Mouse (Mus musculus) left cerebral cortex, adult 9 months (tissue): ENCODE data around the gene Snap25.

Experiments used
- DNase-seq, 2 experiments: peaks; one replicate each; pipeline ENCODE4 v3.0.0; 2022; ENCODE audit warnings: low spot score in 2 of 2

Gene Snap25

GRCm38 (mm10) chr2:136713299-136713758 lies at the start of gene Snap25:
Snap25 (plus strand) TSS chr2:136713453.
- peak; percentile 72 to 88 for DNase-seq

GRCm38 (mm10) chr2:136666951-136667350 lies 46.3 kb upstream of the Snap25 start:
- DNase-seq = no peak

DNA sequence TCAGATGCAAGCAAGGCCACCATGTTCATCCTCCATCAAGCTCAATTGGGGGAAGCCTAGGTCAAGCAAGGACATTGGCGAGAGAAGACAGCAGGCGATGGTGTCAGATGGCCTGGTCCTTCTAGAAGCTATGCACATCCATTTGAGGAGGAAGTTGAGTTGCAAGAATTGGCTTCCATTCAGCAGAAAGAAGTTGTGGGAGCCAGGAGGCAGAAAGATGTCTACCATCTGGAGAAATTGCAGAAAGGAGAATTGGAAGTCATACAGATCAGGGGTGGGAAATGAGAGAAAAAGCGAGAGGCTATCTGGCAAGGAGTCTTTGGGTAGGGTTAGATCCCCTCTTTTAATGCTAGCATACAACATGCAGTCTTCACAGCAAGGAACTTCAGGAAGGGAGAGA lies 44.1 kb upstream of the Snap25 start:
- peak in 1 of 2 experiments; percentile 53 for DNase-seq

DNA sequence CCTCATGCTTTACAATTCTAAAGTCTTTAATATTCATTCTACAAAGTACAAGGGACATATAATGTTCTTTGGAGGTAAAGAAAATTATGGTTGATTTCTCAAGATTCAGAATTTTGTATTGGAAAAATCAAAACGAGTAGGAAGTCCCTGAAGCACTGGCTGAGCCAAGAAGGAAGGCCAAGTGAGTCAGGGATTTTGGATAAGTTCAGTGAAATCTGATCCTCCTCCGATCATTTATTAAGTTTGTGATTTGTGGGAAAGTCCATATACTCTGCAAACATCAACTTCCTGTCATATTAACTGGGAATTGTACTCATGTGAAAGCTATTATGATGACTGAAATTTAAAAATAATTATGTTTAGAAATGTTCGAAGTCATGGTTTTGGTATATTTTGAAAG lies 43.6 kb upstream of the Snap25 start:
- no peak for DNase-seq

GRCm38 (mm10) chr2:136670539-136671271 lies 42.5 kb upstream of the Snap25 start:
- peak in 1 of 2 experiments; percentile 71 for DNase-seq

- peak in 1 of 2 experiments; percentile 39 for DNase-seq
Measured at GRCm38 (mm10) chr2:136674077-136674757, 39.0 kb upstream of the Snap25 start.

DNA sequence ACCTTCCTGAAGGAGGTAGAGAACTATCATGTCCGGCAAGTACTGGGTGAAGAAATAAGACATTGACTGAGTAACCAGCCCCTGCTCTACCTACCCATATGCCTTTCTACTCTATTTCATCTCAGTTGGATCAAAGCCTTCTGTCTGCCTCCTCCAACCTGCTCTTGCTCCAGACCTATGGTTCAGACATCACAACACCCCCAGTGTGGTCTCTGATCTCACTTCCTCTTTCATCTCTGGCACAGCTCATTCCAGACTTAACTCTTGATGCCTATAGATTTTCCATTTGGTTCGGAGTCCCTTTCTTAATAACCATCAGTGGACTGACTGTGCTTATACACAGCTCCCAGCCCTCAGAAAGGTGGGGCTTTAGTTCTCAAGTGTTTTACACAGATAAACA lies 37.1 kb upstream of the Snap25 start:
- DNase-seq = no peak

- no peak for DNase-seq
Measured at GRCm38 (mm10) chr2:136676918-136677445, 36.3 kb upstream of the Snap25 start.

- DNase-seq = peak; percentile 67 to 86
Measured at GRCm38 (mm10) chr2:136678321-136679161, 34.7 kb upstream of the Snap25 start.

DNA sequence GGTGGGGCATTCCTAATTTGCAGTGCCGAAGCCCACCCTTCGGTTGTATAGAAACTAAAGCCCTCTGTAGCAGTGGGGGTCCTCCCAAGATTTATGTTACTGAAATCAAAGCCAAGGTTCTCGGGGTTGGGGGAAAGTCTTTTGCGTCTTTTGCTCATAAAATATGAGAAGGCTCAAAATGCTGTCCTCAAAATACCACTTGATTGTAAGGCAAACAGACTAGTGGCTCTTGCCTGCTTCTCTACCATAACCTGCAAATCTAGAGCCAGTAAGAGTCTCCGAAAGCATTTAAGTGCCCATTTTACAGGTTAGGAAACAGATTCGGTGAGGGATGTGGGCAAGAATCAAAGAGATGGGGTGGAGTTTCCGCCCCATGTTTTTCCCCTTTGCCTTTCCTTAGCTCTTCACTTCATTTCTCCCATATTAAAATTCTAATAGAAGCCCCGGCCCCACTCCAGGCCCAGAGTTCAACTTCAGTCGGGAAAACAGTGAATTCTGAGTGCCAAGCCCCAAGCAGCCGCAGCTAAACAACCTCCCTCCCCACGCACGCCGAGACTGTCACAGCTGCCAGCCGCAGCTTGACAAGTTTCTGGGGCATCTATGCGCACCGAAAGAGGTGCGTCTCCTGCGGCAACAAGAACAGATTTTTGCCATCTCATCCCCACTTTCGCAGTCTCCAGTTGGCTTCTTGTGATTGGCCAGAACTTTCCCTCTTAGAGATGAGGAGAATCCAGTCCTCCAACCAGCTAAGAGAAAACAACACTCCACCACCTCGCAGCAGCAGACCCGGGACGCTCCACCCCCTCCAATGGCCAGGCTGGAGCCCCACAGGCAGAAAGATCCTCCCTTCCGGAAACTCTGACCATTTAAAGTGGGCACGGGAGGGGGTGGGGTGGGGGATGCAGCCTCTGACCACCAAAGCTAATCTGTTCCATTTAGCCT lies 33.7 kb upstream of the Snap25 start:
- peak; percentile 84 to 91 for DNase-seq

- DNase-seq = no peak
Measured at GRCm38 (mm10) chr2:136682146-136682860, 30.9 kb upstream of the Snap25 start.

- DNase-seq = no peak
Measured at GRCm38 (mm10) chr2:136686195-136686594, 27.1 kb upstream of the Snap25 start.

- no peak for DNase-seq
Measured at GRCm38 (mm10) chr2:136687316-136687715, 25.9 kb upstream of the Snap25 start.

DNA sequence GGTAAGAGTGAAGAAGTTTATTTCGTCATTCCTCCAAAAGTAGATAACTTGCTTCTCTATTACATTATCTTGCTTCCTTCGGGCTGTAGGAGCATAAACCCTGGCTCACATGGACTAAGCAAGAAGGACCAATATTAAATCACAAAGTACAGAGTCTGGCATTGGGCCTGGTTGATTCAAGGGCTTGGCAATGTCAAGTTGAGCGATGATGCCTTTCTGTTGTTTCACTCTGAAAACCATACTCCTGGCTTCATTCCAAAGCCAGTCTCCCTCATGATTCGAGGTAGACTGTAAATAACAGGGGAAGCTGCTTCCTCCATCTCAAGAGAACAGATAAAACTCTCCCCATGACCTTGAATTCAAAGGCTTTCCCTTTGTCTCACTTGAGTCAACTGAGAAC lies 23.8 kb upstream of the Snap25 start:
- DNase-seq = no peak

DNA sequence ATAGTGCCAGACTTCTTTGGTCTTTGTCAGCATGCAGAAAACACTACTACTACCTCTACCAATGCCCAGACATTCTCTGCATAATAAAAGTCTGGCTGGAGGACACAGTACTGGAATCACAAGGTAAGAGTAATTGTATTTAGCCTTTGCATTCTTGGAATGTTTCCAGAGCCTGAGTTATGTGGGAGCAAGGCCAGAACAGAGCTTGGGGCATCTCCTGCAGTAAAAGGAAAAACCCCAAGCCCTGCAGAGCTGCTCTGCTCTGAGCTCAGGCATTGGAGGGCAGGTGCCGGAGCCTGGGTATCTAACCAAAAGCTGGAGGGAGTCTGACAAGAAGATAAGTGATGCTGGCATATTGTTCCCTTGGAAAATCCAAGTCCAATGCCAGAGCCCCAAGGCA lies 21.6 kb upstream of the Snap25 start:
- DNase-seq = no peak

- DNase-seq = no peak
Measured at GRCm38 (mm10) chr2:136699429-136700227, 13.6 kb upstream of the Snap25 start.

DNA sequence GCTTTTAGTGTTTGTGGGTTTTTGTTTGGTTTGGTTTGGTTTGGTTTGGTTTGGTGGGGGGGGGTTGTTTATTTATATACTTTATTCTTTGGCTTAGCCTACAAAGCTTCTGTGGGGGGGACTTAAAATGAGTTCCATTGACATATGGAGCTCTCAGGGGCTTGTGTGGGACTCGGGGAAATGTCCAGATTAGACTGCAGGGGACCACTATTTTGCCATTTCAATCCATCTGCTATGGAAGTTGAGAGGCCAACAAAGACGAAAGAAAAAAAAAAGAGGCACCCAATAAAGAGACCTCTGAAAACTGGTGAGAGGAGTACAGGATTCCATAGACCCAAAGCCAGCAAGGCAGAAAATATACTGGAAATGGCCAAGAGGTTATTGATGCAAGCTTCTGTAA lies 9.9 kb upstream of the Snap25 start:
- no peak for DNase-seq

DNA sequence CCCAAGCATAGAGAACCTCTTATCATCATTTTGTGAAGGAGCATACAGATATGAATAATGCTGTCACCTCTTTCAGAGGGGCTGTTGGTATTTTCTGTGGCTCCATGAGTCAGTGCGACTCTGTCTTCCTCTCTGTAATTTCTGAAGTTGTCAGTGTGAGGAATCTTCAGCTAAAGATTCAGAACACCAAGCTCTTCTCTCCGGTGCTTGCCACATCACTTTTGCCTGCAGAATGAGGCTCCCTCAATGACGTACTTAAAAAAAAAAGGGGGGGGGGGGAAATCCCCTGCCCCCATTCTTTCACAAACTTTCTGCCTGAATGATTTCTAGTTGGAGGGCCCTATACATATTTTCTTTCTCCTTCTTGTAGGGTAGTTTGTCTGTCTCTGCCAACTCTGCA lies 2.1 kb upstream of the Snap25 start:
- DNase-seq = no peak

DNA sequence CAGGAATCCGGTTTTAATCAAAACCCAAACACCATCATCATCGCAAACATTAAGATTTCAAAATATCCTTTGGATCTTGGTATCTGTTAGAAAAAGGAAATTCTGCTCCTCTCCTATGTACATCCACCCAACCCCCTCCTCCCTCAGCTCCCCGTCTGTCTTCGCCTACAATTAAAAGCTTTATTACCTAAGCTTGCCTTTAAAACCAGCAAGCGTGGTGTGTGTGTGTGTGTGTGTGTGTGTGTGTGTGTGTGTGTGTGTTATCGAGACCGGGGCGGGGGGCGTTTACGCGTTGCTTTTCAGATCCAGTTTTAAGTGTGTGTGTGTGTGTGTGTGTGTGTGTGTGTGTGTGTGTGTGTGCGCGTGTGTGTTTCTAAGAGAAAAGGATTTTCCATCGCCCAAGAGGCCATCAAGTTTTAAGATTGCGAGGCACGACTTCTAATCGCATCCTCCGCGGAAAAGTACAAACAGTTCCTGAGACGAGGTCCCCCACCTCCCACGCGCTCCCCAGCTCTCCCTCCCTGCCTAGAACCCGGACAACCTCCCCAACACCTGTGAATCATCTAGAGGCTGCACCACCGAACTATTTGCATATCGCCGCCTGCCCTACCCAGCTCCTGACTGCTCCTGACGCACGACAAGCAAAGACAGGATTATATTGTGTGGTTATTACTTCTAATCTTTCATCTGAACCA lies 1.4 kb upstream of the Snap25 start:
- DNase-seq = peak; percentile 81 to 88
